Mouse (Mus musculus): Measurements from ENCODE around the gene Rnf166.

GRCm38 (mm10) chr8:122439336-122439735, 36.5 kb downstream of the Rnf166 start:
- TF ChIP-seq POLR2A (IDR thresholded peaks at IDR 0.05; ENCODE audit: insufficient read depth, low read length) (no peak), CTCF (IDR thresholded peaks at IDR 0.05; ENCODE audit: low read depth, low read length) (no peak)
